Mouse (Mus musculus) MEL (cell line): ENCODE results near the gene Accs. TPM values are rescaled to one million over a fixed set of nuclear protein-coding genes. Genes with fewer than 3 reads are reported as not detected.

Source experiments
- DNase-seq: peaks from one replicate; pipeline ENCODE4 v3.0.0; 2011; ENCODE audit warnings: low read depth, low spot score
- H3K27ac ChIP-seq: 2 replicates; pipeline ENCODE4 v1.5.1; 2012; ENCODE audit warnings: low read depth, mild to moderate bottlenecking, control low read depth, low read length, moderate library complexity; ENCODE audit not compliant: control insufficient read depth
- H3K27me3 ChIP-seq, 2 experiments: fragments of 150-350 bp in 1 of 2; sonication (generic) in 1 of 2; 2 replicates each; pipeline ENCODE4 v1.6.1; 2012; ENCODE audit warnings: low read length in 2 of 2, mild to moderate bottlenecking in 2 of 2, improper control_type of control experiment in 1 of 2, moderate library complexity in 1 of 2; ENCODE audit not compliant: insufficient read depth in 2 of 2, control insufficient read depth in 1 of 2
- H3K36me3 ChIP-seq, 2 experiments: 2 replicates each; pipeline ENCODE4 v1.6.1; 2012 to 2014; ENCODE audit warnings: low read length in 2 of 2, improper control_type of control experiment in 1 of 2, inconsistent platforms in 1 of 2, mild to moderate bottlenecking in 1 of 2; ENCODE audit not compliant: insufficient read depth in 2 of 2, control insufficient read depth in 1 of 2
- H3K4me1 ChIP-seq, 2 experiments: fragments of 150-350 bp in 1 of 2; sonication (generic) in 1 of 2; 2 replicates each; pipeline ENCODE4 v1.6.1; 2012; ENCODE audit warnings: low read length in 2 of 2, improper control_type of control experiment in 1 of 2, mild to moderate bottlenecking in 1 of 2; ENCODE audit not compliant: insufficient read depth in 2 of 2, control insufficient read depth in 1 of 2
- H3K4me3 ChIP-seq, 2 experiments: fragments of 150-350 bp in 1 of 2; sonication (generic) in 1 of 2; 2 replicates each; pipeline ENCODE4 v1.5.1; 2012; ENCODE audit warnings: low read depth in 2 of 2, low read length in 2 of 2, mild to moderate bottlenecking in 2 of 2, moderate library complexity in 2 of 2, control low read depth in 1 of 2, improper control_type of control experiment in 1 of 2; ENCODE audit not compliant: control insufficient read depth in 1 of 2, insufficient read depth in 1 of 2
- H3K79me2 ChIP-seq: 2 replicates; pipeline ENCODE4 v1.6.1; 2012; ENCODE audit warnings: mild to moderate bottlenecking, low read length, moderate library complexity; ENCODE audit not compliant: control insufficient read depth, poor library complexity, insufficient read depth
- H3K9ac ChIP-seq: 2 replicates; pipeline ENCODE4 v1.6.1; 2012; ENCODE audit warnings: low read depth, mild to moderate bottlenecking, control low read depth, low read length, moderate library complexity; ENCODE audit not compliant: control insufficient read depth, poor library complexity, severe bottlenecking
- H3K9me3 ChIP-seq: fragments of 150-350 bp; sonication (generic); replicated peaks from 2 replicates; pipeline ENCODE4 v1.6.1; 2012; ENCODE audit warnings: mild to moderate bottlenecking, low read length, improper control_type of control experiment, moderate library complexity; ENCODE audit not compliant: insufficient read depth
- CHD1 ChIP-seq: IDR thresholded peaks from 2 replicates; pipeline ENCODE4 v1.6.1; 2012; ENCODE audit warnings: low read depth, mild to moderate bottlenecking, inconsistent platforms, low read length, improper control_type of control experiment
- CTCF ChIP-seq, 3 experiments: IDR thresholded peaks in 2 of 3; conservative IDR thresholded peaks in 1 of 3; 2 replicates each; pipeline ENCODE4 v1.5.1; 2011 to 2012; ENCODE audit warnings: low read length in 3 of 3, low read depth in 2 of 3, mild to moderate bottlenecking in 2 of 3, improper control_type of control experiment in 1 of 3, inconsistent platforms in 1 of 3, mixed read lengths in 1 of 3, moderate library complexity in 1 of 3; ENCODE audit not compliant: control insufficient read depth in 1 of 3, insufficient read depth in 1 of 3, poor library complexity in 1 of 3, severe bottlenecking in 1 of 3
- ELF1 ChIP-seq: IDR thresholded peaks from 2 replicates; pipeline ENCODE4 v1.6.1; 2014; ENCODE audit warnings: low read depth, mild to moderate bottlenecking, inconsistent platforms, low read length, improper control_type of control experiment, moderate library complexity
- MAX ChIP-seq: IDR thresholded peaks from 2 replicates; pipeline ENCODE4 v1.6.1; 2011; ENCODE audit warnings: low read length, improper control_type of control experiment
- MEF2A ChIP-seq: IDR thresholded peaks from 2 replicates; pipeline ENCODE4 v1.6.1; 2014; ENCODE audit warnings: low read depth, mild to moderate bottlenecking, inconsistent platforms, low read length, improper control_type of control experiment; ENCODE audit not compliant: poor library complexity, insufficient replicate concordance, severe bottlenecking; ENCODE audit errors: extremely low read depth
- MYC ChIP-seq: IDR thresholded peaks from 2 replicates; pipeline ENCODE4 v1.6.1; 2011; ENCODE audit warnings: low read depth, mild to moderate bottlenecking, low read length, improper control_type of control experiment, moderate library complexity
- NRF1 ChIP-seq: IDR thresholded peaks from 2 replicates; pipeline ENCODE4 v1.6.1; 2014; ENCODE audit warnings: low read depth, mild to moderate bottlenecking, inconsistent platforms, low read length, improper control_type of control experiment, moderate library complexity; ENCODE audit not compliant: poor library complexity, insufficient read depth, severe bottlenecking
- POLR2A ChIP-seq, 2 experiments: IDR thresholded peaks; 2 replicates each; pipeline ENCODE4 v1.6.1; 2011 to 2012; ENCODE audit warnings: low read length in 2 of 2, mild to moderate bottlenecking in 2 of 2, control low read depth in 1 of 2, improper control_type of control experiment in 1 of 2, low read depth in 1 of 2, moderate library complexity in 1 of 2; ENCODE audit not compliant: control insufficient read depth in 1 of 2, insufficient read depth in 1 of 2, poor library complexity in 1 of 2
- POLR2AphosphoS2 ChIP-seq: IDR thresholded peaks from 2 replicates; pipeline ENCODE4 v1.6.1; 2011; ENCODE audit warnings: low read length, improper control_type of control experiment
- POLR2AphosphoS5 ChIP-seq: IDR thresholded peaks from 2 replicates; pipeline ENCODE4 v1.6.1; 2012; ENCODE audit warnings: low read depth, borderline replicate concordance, mild to moderate bottlenecking, inconsistent platforms, low read length, moderate library complexity, mixed read lengths
- USF1 ChIP-seq: IDR thresholded peaks from 2 replicates; pipeline ENCODE4 v1.6.1; 2014; ENCODE audit warnings: low read depth, mild to moderate bottlenecking, inconsistent platforms, low read length, improper control_type of control experiment, moderate library complexity
- ZC3H11A ChIP-seq: IDR thresholded peaks from 2 replicates; pipeline ENCODE4 v1.6.1; 2012; ENCODE audit warnings: low read depth, mild to moderate bottlenecking, inconsistent platforms, low read length, improper control_type of control experiment
- polyA plus RNA-seq, 2 experiments: library from polyadenylated mRNA; stranded (reverse) in 1 of 2; unstranded in 1 of 2; fragments of >175 nt in 1 of 2; fragments of >200 nt in 1 of 2; gene quantifications; 2 replicates each; pipeline versions ENCODE4 v1.2.1 to v1.2.4; 2012; ENCODE audit warnings: low replicate concordance in 2 of 2, low read depth in 1 of 2; ENCODE audit not compliant: insufficient read length in 2 of 2, insufficient read depth in 1 of 2, missing spikeins in 1 of 2
- total RNA-seq: library from RNA; depleted of rRNA; stranded (reverse); fragments of 300-350 nt; gene quantifications from 2 replicates; pipeline ENCODE4 v1.2.3, GENCODE M21; 2012

Gene Accs
- total and polyA plus RNA-seq, 3 experiments: 1.0 to 4.5 TPM; not detected in 1

GRCm38 (mm10) chr2:93863229-93863628, 13.5 kb upstream of the Accs start:
- H3K9me3 ChIP-seq: no peaks in the 10 kb centered on the region
- H3K9ac ChIP-seq: no peak overlapping the region
- H3K4me1 ChIP-seq: no peaks in the 10 kb centered on the region
- no peaks in the 10 kb centered on the region for H3K79me2 ChIP-seq
- no peaks in the 10 kb centered on the region for H3K36me3 ChIP-seq
- no peak overlapping the region for H3K4me3 ChIP-seq
- H3K27me3 ChIP-seq: peaks cover 14 to 15% of the 10 kb centered on the region in 2 experiments
- H3K27ac ChIP-seq: no peak overlapping the region
- TF ChIP-seq MEF2A (no peak), POLR2AphosphoS2 (no peak)
- DNase-seq: no peak

DNA sequence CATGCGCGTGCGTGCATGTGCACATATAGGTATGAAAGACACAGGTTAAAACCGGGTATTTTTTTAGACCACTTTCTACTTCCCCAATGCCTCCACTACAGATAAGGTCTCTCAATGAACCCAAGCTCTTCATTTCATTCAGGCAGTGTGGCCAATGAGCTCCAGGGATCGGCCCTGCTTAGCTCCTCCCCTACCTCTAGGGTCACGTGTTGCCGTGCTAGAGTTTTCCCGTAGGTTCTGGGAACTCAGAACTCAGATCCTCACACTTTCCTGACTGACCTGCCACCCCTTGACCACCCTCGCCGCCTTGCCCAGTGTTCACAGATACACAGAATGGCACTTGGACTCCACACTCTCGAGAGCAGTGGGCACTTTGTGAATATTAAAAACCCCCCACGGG, 9.1 kb upstream of the Accs start:
- TF ChIP-seq POLR2A (IDR thresholded peaks at IDR 0.05; ENCODE audit: control insufficient read depth in 1 of 2, insufficient read depth in 1 of 2, low read depth in 1 of 2, low read length in 2 of 2, poor library complexity in 1 of 2) (no peak), USF1 (peak; percentile 67)
- Histone ChIP-seq H3K9me3 (no peaks in the 10 kb centered on the region), H3K27me3 (peaks cover 0 to 2% of the 10 kb centered on the region in 2 experiments; a peak in 3 of 4 replicates), H3K9ac (no peak overlapping the region), H3K36me3 (no peaks in the 10 kb centered on the region), H3K79me2 (no peaks in the 10 kb centered on the region), H3K27ac (no peak overlapping the region), H3K4me3 (no peak overlapping the region), H3K4me1 (no peaks in the 10 kb centered on the region)
- DNase-seq: no peak

GRCm38 (mm10) chr2:93851303-93851702, 1.6 kb upstream of the Accs start:
- H3K36me3 ChIP-seq: no peaks in the 10 kb centered on the region
- TF ChIP-seq POLR2AphosphoS5 (no peak), ZC3H11A (no peak), MYC (no peak), MAX (no peak), NRF1 (no peak), POLR2A (IDR thresholded peaks at IDR 0.05; ENCODE audit: control insufficient read depth in 1 of 2, insufficient read depth in 1 of 2, low read depth in 1 of 2, low read length in 2 of 2, poor library complexity in 1 of 2) (no peak), CTCF (IDR thresholded peaks at IDR 0.05 in 2 of 3, conservative IDR thresholded peaks at IDR 0.05 in 1 of 3; ENCODE audit: control insufficient read depth in 1 of 3, insufficient read depth in 1 of 3, low read depth in 2 of 3, low read length in 3 of 3, poor library complexity in 1 of 3, severe bottlenecking in 1 of 3) (no peak), CHD1 (no peak), ELF1 (no peak)
- H3K4me1 ChIP-seq: peaks cover 0 to 4% of the 10 kb centered on the region in 2 experiments; a peak in 1 of 4 replicates
- no peak overlapping the region for H3K4me3 ChIP-seq
- no peak for DNase-seq
- no peaks in the 10 kb centered on the region for H3K79me2 ChIP-seq
- H3K27me3 ChIP-seq: no peaks in the 10 kb centered on the region; a peak in 2 of 4 replicates
- no peak overlapping the region for H3K9ac ChIP-seq
- H3K9me3 ChIP-seq: no peaks in the 10 kb centered on the region
- H3K27ac ChIP-seq: no peak overlapping the region
